In genomic region chr2:121787767-121788166, GRCm38 (mm10) we compare ENCODE assay signal across 10 mouse cellular contexts. TPM values are rescaled to one million over a fixed set of nuclear protein-coding genes. Genes with fewer than 3 reads are reported as not detected.
DNase-seq lines count a peak whose midpoint lies in the region; ATAC-seq lines count a peak whose summit lies in the region.
"Had no signal": no experiment of that assay in that cellular context is flagged by ENCODE, and none has a peak within 500 bp of the region (broad histone marks: within the 10 kb centered on the region; RNA-seq: fewer than 3 reads in every experiment).

No protein-coding gene starts in this region.

- H3K9ac ChIP-seq in lung, embryonic 16.5 days (ENCODE audit: low read length), result no peak overlapping the region
- H3K9ac ChIP-seq: midbrain, embryonic 13.5 days had no signal

- H3K4me1 ChIP-seq in lung, embryonic 16.5 days (replicated peaks; ENCODE audit: control insufficient read depth, insufficient read depth, low read length), result peaks cover 2% of the 10 kb centered on the region; the same call in 1 of the 2 replicates

- no peak overlapping the region for H3K27ac ChIP-seq in lung, embryonic 16.5 days (ENCODE audit: low read length)
- H3K27ac ChIP-seq: midbrain, embryonic 13.5 days had no signal

- peak overlapping the region; percentile 16; the same call in 1 of the 2 replicates for H3K4me3 ChIP-seq in lung, embryonic 16.5 days (ENCODE audit: low read length)
- H3K4me3 ChIP-seq: midbrain, embryonic 13.5 days had no signal

- intact Hi-C loops in left cerebral cortex, postnatal 25 days (cut with DNase I), result no loop called here

- peak overlapping the region; percentile 52 for H3K4me2 ChIP-seq in lung, embryonic 16.5 days (ENCODE audit: low read depth, low read length)
- H3K4me2 ChIP-seq: midbrain, embryonic 13.5 days had no signal

- no peaks in the 10 kb centered on the region for H3K9me3 ChIP-seq in lung, embryonic 16.5 days (ENCODE audit: control insufficient read depth, low read length)
- H3K9me3 ChIP-seq: midbrain, embryonic 13.5 days had no signal

- no peaks in the 10 kb centered on the region for H3K27me3 ChIP-seq in lung, embryonic 16.5 days (ENCODE audit: control insufficient read depth, insufficient read depth, low read depth, low read length)
- H3K27me3 ChIP-seq: midbrain, embryonic 13.5 days had no signal

- no peak for ATAC-seq in lung, embryonic 16.5 days (ENCODE audit: low read depth)
- ATAC-seq in megakaryocyte progenitor cell, adult 5-6 weeks (replicated peaks; ENCODE audit: poor library complexity), result peak; percentile 90
- ATAC-seq: midbrain, embryonic 13.5 days had no signal

- peak; percentile 28 for DNase-seq in embryo, embryonic 10 days (ENCODE audit: low spot score)
- DNase-seq in embryo, embryonic 10.5 days (ENCODE audit: low spot score), result no peak
- no peak for DNase-seq in lung, postnatal 25 days (ENCODE audit: low spot score)
- peak; percentile 24 for DNase-seq in fibroblast of lung, adult 2 months (ENCODE audit: low read depth)
- DNase-seq in left cerebral cortex, postnatal 25 days (ENCODE audit: low spot score in 2 of 2), result no peak
- no peak for DNase-seq in right cerebral cortex, adult 18-20 months

- WGBS in lung, embryonic 16.5 days, result 37% methylated on average over 12 of the region's 13 CpGs

- no peaks in the 10 kb centered on the region for H3K36me3 ChIP-seq in lung, embryonic 16.5 days (ENCODE audit: control insufficient read depth, insufficient read depth, low read length)

RNA-seq across cellular contexts. Expression of gene Frmd5, which starts 19.1 kb away (rescaled TPM):
- 2.6 and 4.4 TPM in 2 replicates for polyA plus RNA-seq in lung, embryonic 16.5 days (2015; fragmentation: Nextera tagmentation; extraction: Ambion mirVana)
- total RNA-seq in megakaryocyte progenitor cell, adult 5-6 weeks (2015), result not detected in 2 replicates
- not detected in 2 replicates for total RNA-seq in megakaryocyte progenitor cell, adult 5-6 weeks (2017)
- total RNA-seq in left cerebral cortex, postnatal 25 days (2021), result 10 to 100 TPM; 46.4 to 51.6 TPM
- total RNA-seq: hematopoietic stem cell, adult 5-6 weeks had no signal

Comparison
In these comparisons a context has a peak if more than half of its experiments do, and no peak if none do; other contexts are left out.
1. DNase-seq: peak in embryo, embryonic 10 days (single experiment) and fibroblast of lung, adult 2 months (single experiment); none in embryo, embryonic 10.5 days (single experiment), lung, postnatal 25 days (single experiment), left cerebral cortex, postnatal 25 days (0 of 2) and right cerebral cortex, adult 18-20 months (single experiment).
2. RNA of gene Frmd5, which starts 19.1 kb away (total RNA-seq): 46.4 to 51.6 TPM in left cerebral cortex, postnatal 25 days; not detected in megakaryocyte progenitor cell, adult 5-6 weeks; every median in the first group is over 10 times any median in the second.